ENCODE assay signal across 8 mouse cellular contexts in genomic region chr2:116974569-116975060, GRCm38 (mm10).
DNase-seq lines count a peak whose midpoint lies in the region; ATAC-seq and TF ChIP-seq lines count a peak whose summit lies in the region.

No protein-coding gene starts in this region.

- no peak for DNase-seq in lung, embryonic 14.5 days
- no peak for DNase-seq in lung, postnatal 25 days (ENCODE audit: low spot score)
- DNase-seq in limb, embryonic 11.5 days (ENCODE audit: low spot score) = no peak
- DNase-seq in retina, embryonic 14.5 days (ENCODE audit: low spot score) = peak; percentile 24
- DNase-seq in left cerebral cortex, postnatal 10 days (ENCODE audit: extremely low spot score in 1 of 2, low spot score in 2 of 2) = no peak
- DNase-seq in right cerebral cortex, adult 2 months (ENCODE audit: low spot score in 2 of 2) = no peak

- ATAC-seq in lung, embryonic 14.5 days (ENCODE audit: insufficient read depth) = no peak
- no peak for ATAC-seq in limb, embryonic 11.5 days (ENCODE audit: insufficient number of reproducible peaks, low FRiP score, low TSS enrichment, low read depth)
- no peak for ATAC-seq in granulocyte monocyte progenitor cell, adult 5-6 weeks (replicated peaks; ENCODE audit: poor library complexity, severe bottlenecking)

- H3K4me3 ChIP-seq in lung, embryonic 14.5 days (ENCODE audit: low read depth, low read length) = peak overlapping the region; percentile 47
- peak overlapping the region; percentile 38 for H3K4me3 ChIP-seq in embryonic fibroblast, embryonic 13.5 days (ENCODE audit: insufficient read depth, low read length)
- no peak overlapping the region for H3K4me3 ChIP-seq in limb, embryonic 11.5 days (ENCODE audit: low read depth, low read length)

- no peaks in the 10 kb centered on the region for H3K36me3 ChIP-seq in lung, embryonic 14.5 days (ENCODE audit: insufficient read depth)
- H3K36me3 ChIP-seq in limb, embryonic 11.5 days (ENCODE audit: control insufficient read depth, insufficient read depth, low read length) = no peaks in the 10 kb centered on the region

- H3K4me2 ChIP-seq in lung, embryonic 14.5 days = peak overlapping the region; percentile 68
- H3K4me2 ChIP-seq in limb, embryonic 11.5 days (ENCODE audit: low read depth, severe bottlenecking) = peak overlapping the region; percentile 66; the same call in 1 of the 2 replicates

- TF ChIP-seq POLR2A in embryonic fibroblast, embryonic 13.5 days (IDR thresholded peaks at IDR 0.05; ENCODE audit: low read depth, low read length) = no peak

- H3K4me1 ChIP-seq in lung, embryonic 14.5 days (ENCODE audit: insufficient read depth) = peaks cover 41% of the 10 kb centered on the region
- H3K4me1 ChIP-seq in embryonic fibroblast, embryonic 13.5 days (ENCODE audit: control insufficient read depth, insufficient read depth, low read length) = peaks cover 16% of the 10 kb centered on the region; the same call in 1 of the 2 replicates
- H3K4me1 ChIP-seq in limb, embryonic 11.5 days (ENCODE audit: control insufficient read depth, insufficient read depth, low read length) = peaks cover 41% of the 10 kb centered on the region

- H3K27ac ChIP-seq in lung, embryonic 14.5 days (ENCODE audit: low read depth) = peak overlapping the region; percentile 99
- no peak overlapping the region for H3K27ac ChIP-seq in embryonic fibroblast, embryonic 13.5 days (ENCODE audit: insufficient read depth, low read length)
- H3K27ac ChIP-seq in limb, embryonic 11.5 days (replicated peaks; ENCODE audit: low read depth, low read length) = peak overlapping the region; percentile 99

- intact Hi-C loops in left cerebral cortex, postnatal 10 days (cut with DNase I) = loop anchor here (2.0 to 5.0 kb wide), 2 partner anchors 146 to 208 kb away; partner anchors contain the start of gene Spred1

- peak overlapping the region; percentile 77 for H3K9ac ChIP-seq in lung, embryonic 14.5 days
- H3K9ac ChIP-seq in limb, embryonic 11.5 days (ENCODE audit: low read length) = no peak overlapping the region

- H3K9me3 ChIP-seq in lung, embryonic 14.5 days (ENCODE audit: low read depth, low read length) = no peaks in the 10 kb centered on the region
- no peaks in the 10 kb centered on the region for H3K9me3 ChIP-seq in limb, embryonic 11.5 days (ENCODE audit: control insufficient read depth, low read length)

- 47% methylated on average over 7 of the region's 7 CpGs for WGBS in lung, embryonic 14.5 days
- WGBS in limb, embryonic 11.5 days = 32% methylated on average over 7 of the region's 7 CpGs

- TF ChIP-seq CTCF in lung, embryonic 14.5 days (IDR thresholded peaks at IDR 0.05; ENCODE audit: low read depth) = no peak
- TF ChIP-seq CTCF in embryonic fibroblast, embryonic 13.5 days (IDR thresholded peaks at IDR 0.05; ENCODE audit: borderline replicate concordance, insufficient read depth, low read length) = no peak

- no peaks in the 10 kb centered on the region for H3K27me3 ChIP-seq in lung, embryonic 14.5 days (ENCODE audit: insufficient read depth, low read length)
- H3K27me3 ChIP-seq in limb, embryonic 11.5 days (ENCODE audit: control insufficient read depth, insufficient read depth, low read length) = no peaks in the 10 kb centered on the region
